Comparison of ENCODE assay signal across 8 mouse cellular contexts in genomic region chr9:100951481-100951880, GRCm38 (mm10).
DNase-seq lines count a peak whose midpoint lies in the region; ATAC-seq and TF ChIP-seq lines count a peak whose summit lies in the region.

No protein-coding gene starts in this region.

- no peak for TF ChIP-seq POLR2A in heart, adult 2 months (IDR thresholded peaks at IDR 0.05; ENCODE audit: insufficient read depth, low read depth, low read length)

- no peak for TF ChIP-seq EP300 in heart, adult 2 months (IDR thresholded peaks at IDR 0.05; ENCODE audit: insufficient read depth, low read depth, low read length)

- no peaks in the 10 kb centered on the region for H3K27me3 ChIP-seq in heart, adult 2 months (ENCODE audit: control insufficient read depth, insufficient read depth, low read length)
- no peaks in the 10 kb centered on the region for H3K27me3 ChIP-seq in heart, embryonic 10.5 days (ENCODE audit: insufficient read depth, poor library complexity, severe bottlenecking)

- peaks cover 6% of the 10 kb centered on the region for H3K36me3 ChIP-seq in heart, adult 2 months (ENCODE audit: control insufficient read depth, insufficient read depth, low read length)
- peaks cover 39% of the 10 kb centered on the region for H3K36me3 ChIP-seq in heart, embryonic 10.5 days

- DNase-seq in heart, adult 2 months = peak; percentile 30 to 36
- no peak for DNase-seq in heart, embryonic 10.5 days (ENCODE audit: low spot score)
- DNase-seq in MEL-GATA-1-ER (ENCODE audit: extremely low read depth, low read depth) = peak; percentile 29
- DNase-seq in cerebellum, postnatal 25 days = peak; percentile 72 to 88
- DNase-seq in layer of hippocampus, adult 9-10 months (ENCODE audit: low spot score) = no peak
- DNase-seq in thymus, postnatal 25 days = no peak

- 21% methylated on average over 4 of the region's 4 CpGs for WGBS in heart, adult 2 months
- WGBS in heart, embryonic 10.5 days = 55% methylated on average over 4 of the region's 4 CpGs

- ATAC-seq in megakaryocyte-erythroid progenitor cell, adult 5-6 weeks (replicated peaks; ENCODE audit: low FRiP score, low TSS enrichment, poor library complexity, severe bottlenecking) = peak; percentile 79
- no peak for ATAC-seq in inflammation-experienced regulatory T-cells, adult 6 months

- H3K27ac ChIP-seq in heart, adult 2 months = no peak overlapping the region
- H3K27ac ChIP-seq in heart, embryonic 10.5 days = no peak overlapping the region

- no peak overlapping the region for H3K4me3 ChIP-seq in heart, adult 2 months
- no peak overlapping the region for H3K4me3 ChIP-seq in heart, embryonic 10.5 days

- intact Hi-C loops in heart, adult 2 months (cut with DNase I) = no loop called here

- H3K9ac ChIP-seq in heart, adult 2 months (ENCODE audit: low read depth, low read length) = no peak overlapping the region

- no peaks in the 10 kb centered on the region for H3K4me1 ChIP-seq in heart, adult 2 months (ENCODE audit: control insufficient read depth, insufficient read depth, low read length)
- no peaks in the 10 kb centered on the region for H3K4me1 ChIP-seq in heart, embryonic 10.5 days

- H3K79me2 ChIP-seq in heart, adult 2 months (replicated peaks; ENCODE audit: control insufficient read depth, insufficient read depth, low read length) = no peaks in the 10 kb centered on the region

- TF ChIP-seq CTCF in heart, adult 2 months (IDR thresholded peaks at IDR 0.05) = no peak

- no peaks in the 10 kb centered on the region for H3K9me3 ChIP-seq in heart, embryonic 10.5 days

Comparison
In these comparisons a context has a peak if more than half of its experiments do, and no peak if none do; other contexts are left out.
1. DNase-seq: peak in heart, adult 2 months (2 of 2), MEL-GATA-1-ER (single experiment) and cerebellum, postnatal 25 days (2 of 2); none in heart, embryonic 10.5 days (single experiment), layer of hippocampus, adult 9-10 months (single experiment) and thymus, postnatal 25 days (single experiment).